Mouse (Mus musculus) splenic B cell, adult 2 months (primary cell): ENCODE measurements around the gene Slc18a3.

Experiments used
- DNase-seq: peaks from one replicate; pipeline ENCODE4 v3.0.0-alpha.2; 2011; ENCODE audit warnings: low read depth, low spot score
- H3K27me3 ChIP-seq: 2 replicates; pipeline ENCODE4 v1.6.1; 2012; ENCODE audit warnings: mild to moderate bottlenecking, low read length, moderate library complexity, mixed read lengths; ENCODE audit not compliant: control insufficient read depth, poor library complexity, insufficient read depth, severe bottlenecking
- H3K36me3 ChIP-seq: 2 replicates; pipeline ENCODE4 v1.6.1; 2012; ENCODE audit warnings: mild to moderate bottlenecking, low read length, moderate library complexity, mixed read lengths; ENCODE audit not compliant: control insufficient read depth, poor library complexity, insufficient read depth, severe bottlenecking

Gene Slc18a3

GRCm38 (mm10) chr14:32464601-32465505, at the start of gene Slc18a3:
Gene Slc18a3 (minus strand): TSS chr14:32464850.
- Histone ChIP-seq H3K27me3 (no peaks in the 10 kb centered on the region), H3K36me3 (no peaks in the 10 kb centered on the region)
- no peak for DNase-seq

- Histone ChIP-seq H3K36me3 (no peaks in the 10 kb centered on the region), H3K27me3 (no peaks in the 10 kb centered on the region)
- peak; percentile 96 for DNase-seq
Measured at GRCm38 (mm10) chr14:32513336-32514032, 48.8 kb upstream of the Slc18a3 start, which contains the start of gene Ercc6. Gene Ercc6 (plus strand): TSS chr14:32513521.

GRCm38 (mm10) chr14:32512912-32513311, 48.3 kb upstream of the Slc18a3 start:
- H3K27me3 ChIP-seq, result no peaks in the 10 kb centered on the region
- no peaks in the 10 kb centered on the region for H3K36me3 ChIP-seq
- peak; percentile 6 for DNase-seq

GRCm38 (mm10) chr14:32509443-32509961, 44.9 kb upstream of the Slc18a3 start:
- Histone ChIP-seq H3K27me3 (no peaks in the 10 kb centered on the region), H3K36me3 (no peaks in the 10 kb centered on the region)
- DNase-seq, result no peak

GRCm38 (mm10) chr14:32508105-32508835, 43.6 kb upstream of the Slc18a3 start:
- no peak for DNase-seq
- H3K36me3 ChIP-seq, result no peaks in the 10 kb centered on the region
- H3K27me3 ChIP-seq, result no peaks in the 10 kb centered on the region

GRCm38 (mm10) chr14:32507216-32507615, 42.6 kb upstream of the Slc18a3 start:
- Histone ChIP-seq H3K36me3 (no peaks in the 10 kb centered on the region), H3K27me3 (no peaks in the 10 kb centered on the region)
- no peak for DNase-seq

- no peaks in the 10 kb centered on the region for H3K36me3 ChIP-seq
- no peak for DNase-seq
- H3K27me3 ChIP-seq, result no peaks in the 10 kb centered on the region
Measured at GRCm38 (mm10) chr14:32506329-32506728, 41.7 kb upstream of the Slc18a3 start.

GRCm38 (mm10) chr14:32503897-32504296, 39.2 kb upstream of the Slc18a3 start:
- H3K36me3 ChIP-seq, result no peaks in the 10 kb centered on the region
- no peak for DNase-seq
- no peaks in the 10 kb centered on the region for H3K27me3 ChIP-seq

GRCm38 (mm10) chr14:32502764-32503688, 38.4 kb upstream of the Slc18a3 start:
- no peak for DNase-seq
- no peaks in the 10 kb centered on the region for H3K36me3 ChIP-seq
- no peaks in the 10 kb centered on the region for H3K27me3 ChIP-seq

GRCm38 (mm10) chr14:32501303-32501702, 36.7 kb upstream of the Slc18a3 start:
- DNase-seq, result no peak
- Histone ChIP-seq H3K27me3 (no peaks in the 10 kb centered on the region), H3K36me3 (no peaks in the 10 kb centered on the region)

GRCm38 (mm10) chr14:32496115-32496850, 31.6 kb upstream of the Slc18a3 start:
- Histone ChIP-seq H3K27me3 (no peaks in the 10 kb centered on the region), H3K36me3 (no peaks in the 10 kb centered on the region)
- no peak for DNase-seq

GRCm38 (mm10) chr14:32492521-32492920, 27.9 kb upstream of the Slc18a3 start:
- DNase-seq, result peak; percentile 22
- H3K36me3 ChIP-seq, result no peaks in the 10 kb centered on the region
- H3K27me3 ChIP-seq, result no peaks in the 10 kb centered on the region

GRCm38 (mm10) chr14:32482061-32482460, 17.4 kb upstream of the Slc18a3 start:
- no peaks in the 10 kb centered on the region for H3K36me3 ChIP-seq
- H3K27me3 ChIP-seq, result no peaks in the 10 kb centered on the region
- DNase-seq, result peak; percentile 61
